Mouse (Mus musculus): ENCODE data around the gene Cgn. TPM values are rescaled to one million over a fixed set of nuclear protein-coding genes. Genes with fewer than 3 reads are reported as not detected.

The Cgn gene
- polyA plus RNA-seq, 1 experiment from 2014 or later = 10.3 TPM

DNA sequence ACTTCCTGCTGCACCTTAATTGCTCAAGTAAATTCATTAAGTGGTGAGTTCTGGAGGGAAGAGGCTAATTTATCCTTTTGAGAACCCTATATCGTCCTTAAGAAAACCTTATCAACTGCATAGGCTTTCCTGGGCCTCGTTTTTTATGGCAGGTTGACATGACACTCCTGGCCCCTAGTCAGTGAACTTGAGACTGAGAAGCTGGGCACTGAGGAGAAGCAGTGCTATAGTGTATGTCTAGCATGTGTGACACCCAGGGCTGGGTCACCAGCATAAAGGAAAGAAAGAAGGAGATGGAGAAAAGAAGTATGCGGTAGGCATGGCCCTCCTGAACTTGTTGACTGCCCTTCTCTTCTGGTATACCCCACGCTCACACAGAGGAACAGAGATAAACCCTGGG lies 27.8 kb upstream of the Cgn start:
- 91% methylated on average over 4 of the region's 4 CpGs for WGBS
- Histone ChIP-seq H3K27me3 (ENCODE audit: poor library complexity, severe bottlenecking) (no peaks in the 10 kb centered on the region), H3K4me1 (no peaks in the 10 kb centered on the region), H3K4me3 (no peak overlapping the region), H3K9me3 (no peaks in the 10 kb centered on the region), H3K27ac (no peak overlapping the region), H3K36me3 (replicated peaks) (no peaks in the 10 kb centered on the region)
- DNase-seq (ENCODE audit: extremely low spot score, low spot score) = no peak

DNA sequence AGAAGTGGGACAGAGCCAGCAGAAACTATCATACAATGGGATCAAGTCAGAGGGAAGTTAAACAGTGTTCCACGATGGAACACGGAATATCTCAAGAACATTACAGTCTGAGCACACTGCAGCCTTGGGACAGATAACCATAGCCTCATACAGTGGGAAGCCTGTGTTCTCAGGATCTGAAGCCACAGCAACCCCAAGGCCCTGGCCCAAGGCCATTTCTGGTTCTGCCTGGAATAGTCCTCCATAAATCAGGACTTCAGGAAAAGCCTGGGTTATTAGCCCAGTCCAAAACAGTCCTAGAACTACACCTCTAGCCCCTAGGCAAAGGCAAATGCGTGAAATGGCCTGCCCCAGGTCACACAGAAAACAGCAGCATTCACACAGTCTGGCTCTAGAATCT lies 27.4 kb upstream of the Cgn start:
- WGBS = 92% methylated on average over 3 of the region's 3 CpGs
- Histone ChIP-seq H3K36me3 (replicated peaks) (no peaks in the 10 kb centered on the region), H3K27me3 (ENCODE audit: poor library complexity, severe bottlenecking) (no peaks in the 10 kb centered on the region), H3K9me3 (no peaks in the 10 kb centered on the region), H3K27ac (no peak overlapping the region), H3K4me3 (no peak overlapping the region), H3K4me1 (no peaks in the 10 kb centered on the region)
- DNase-seq (ENCODE audit: extremely low spot score, low spot score) = no peak

DNA sequence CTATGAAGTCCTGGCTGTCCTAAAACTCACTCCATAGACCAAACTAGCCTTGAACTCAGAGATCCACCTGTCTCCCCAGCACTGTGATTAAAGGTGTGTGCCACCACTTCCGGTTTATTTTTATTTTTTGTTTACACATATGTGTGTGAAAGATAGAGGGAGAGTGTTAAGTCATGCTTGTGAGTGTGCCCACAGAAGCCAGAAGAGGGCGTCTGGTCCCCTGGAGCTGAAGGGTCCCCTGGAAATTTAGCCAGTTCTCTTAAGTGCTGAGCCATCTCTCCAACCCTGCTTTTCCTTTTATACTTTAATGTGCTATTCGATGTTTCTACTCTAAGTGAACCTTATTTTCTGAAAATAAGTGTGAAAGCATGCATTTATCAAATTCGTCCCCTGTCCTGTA lies 25.3 kb upstream of the Cgn start:
- DNase-seq (ENCODE audit: extremely low spot score, low spot score) = no peak
- H3K27ac ChIP-seq = no peak overlapping the region
- no peaks in the 10 kb centered on the region for H3K9me3 ChIP-seq
- WGBS = 17% methylated on average over 4 of the region's 4 CpGs
- H3K27me3 ChIP-seq (ENCODE audit: poor library complexity, severe bottlenecking) = no peaks in the 10 kb centered on the region
- no peaks in the 10 kb centered on the region for H3K4me1 ChIP-seq
- no peak overlapping the region for H3K4me3 ChIP-seq
- H3K36me3 ChIP-seq (replicated peaks) = no peaks in the 10 kb centered on the region

DNA sequence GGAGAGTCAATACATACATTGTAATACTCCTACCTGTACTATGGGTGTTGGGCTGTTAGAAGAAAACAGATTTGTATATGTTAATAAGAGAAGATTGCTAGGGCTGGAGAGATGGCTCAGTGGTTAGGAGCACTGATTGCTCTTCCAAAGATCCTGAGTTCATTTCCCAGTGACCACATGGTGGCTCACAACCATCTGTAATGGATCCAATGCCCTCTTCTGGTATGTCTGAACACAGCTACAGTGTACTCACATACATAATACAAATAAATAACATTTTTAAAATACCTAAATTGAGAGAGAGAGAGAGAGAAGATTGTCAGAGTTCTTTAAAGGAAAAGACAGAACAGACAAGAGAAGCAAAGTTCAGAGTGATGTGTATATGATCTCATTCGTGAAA lies 22.0 kb upstream of the Cgn start:
- H3K27ac ChIP-seq = no peak overlapping the region
- no peaks in the 10 kb centered on the region for H3K36me3 ChIP-seq (replicated peaks)
- no peaks in the 10 kb centered on the region for H3K9me3 ChIP-seq
- DNase-seq (ENCODE audit: extremely low spot score, low spot score) = no peak
- H3K27me3 ChIP-seq (ENCODE audit: poor library complexity, severe bottlenecking) = peaks cover 9% of the 10 kb centered on the region; the same call in 1 of the 2 replicates
- H3K4me3 ChIP-seq = no peak overlapping the region
- H3K4me1 ChIP-seq = peaks cover 15% of the 10 kb centered on the region
- 89% methylated on average over 1 of the region's 1 CpGs for WGBS

DNA sequence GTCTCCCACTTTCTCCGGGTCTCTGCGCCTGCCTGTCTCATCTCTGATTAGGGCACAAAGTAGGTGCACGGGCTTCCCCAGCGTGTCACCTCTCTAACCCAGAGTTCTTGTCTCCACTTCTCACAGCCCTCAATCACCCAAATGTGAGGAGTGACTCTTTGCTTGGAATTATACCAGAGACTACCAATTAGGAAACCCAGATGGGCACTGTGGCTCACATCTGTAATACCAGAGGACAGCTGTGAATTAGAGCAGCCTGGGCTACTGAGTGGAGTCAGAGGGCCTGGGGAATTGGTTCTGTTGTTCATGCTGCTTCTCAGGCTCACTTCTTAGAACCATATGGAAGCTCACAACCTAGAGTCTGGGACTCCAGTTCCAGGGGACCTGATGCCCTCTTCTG lies 18.7 kb upstream of the Cgn start:
- Histone ChIP-seq H3K4me1 (peaks cover 15% of the 10 kb centered on the region), H3K9me3 (no peaks in the 10 kb centered on the region), H3K4me3 (no peak overlapping the region), H3K27me3 (ENCODE audit: poor library complexity, severe bottlenecking) (peaks cover 9% of the 10 kb centered on the region; the same call in 1 of the 2 replicates), H3K27ac (0 out of 2 replicates have a peak overlapping the region, but pooled peaks have one; percentile 72), H3K36me3 (replicated peaks) (no peaks in the 10 kb centered on the region)
- 78% methylated on average over 4 of the region's 4 CpGs for WGBS
- no peak for DNase-seq (ENCODE audit: extremely low spot score, low spot score)

DNA sequence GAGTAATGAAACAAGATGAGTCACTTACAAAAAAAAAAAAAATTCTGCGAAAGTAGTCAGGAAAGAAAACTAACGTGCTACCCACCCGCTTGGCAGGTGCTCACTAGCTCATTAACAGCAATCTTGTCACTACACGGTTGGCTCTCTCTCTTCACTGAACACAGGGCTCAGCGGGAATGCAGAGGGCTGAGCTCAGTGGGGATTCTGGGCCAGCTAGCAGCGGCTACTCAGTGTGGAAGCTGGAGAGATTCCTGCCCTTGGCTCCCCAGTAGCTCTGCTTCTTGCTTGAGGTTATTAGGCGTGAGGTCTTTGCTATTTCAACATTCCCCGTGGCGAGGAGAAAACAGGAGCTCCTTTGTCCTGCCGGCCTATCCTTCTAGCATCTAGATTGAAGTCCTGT lies 17.9 kb upstream of the Cgn start:
- Histone ChIP-seq H3K36me3 (replicated peaks) (no peaks in the 10 kb centered on the region), H3K27ac (peak overlapping the region; percentile 72), H3K27me3 (ENCODE audit: poor library complexity, severe bottlenecking) (peaks cover 9% of the 10 kb centered on the region; the same call in 1 of the 2 replicates), H3K4me1 (peaks cover 15% of the 10 kb centered on the region), H3K9me3 (no peaks in the 10 kb centered on the region), H3K4me3 (peak overlapping the region; percentile 20)
- WGBS = 3% methylated on average over 10 of the region's 10 CpGs
- peak; percentile 37 for DNase-seq (ENCODE audit: extremely low spot score, low spot score)

DNA sequence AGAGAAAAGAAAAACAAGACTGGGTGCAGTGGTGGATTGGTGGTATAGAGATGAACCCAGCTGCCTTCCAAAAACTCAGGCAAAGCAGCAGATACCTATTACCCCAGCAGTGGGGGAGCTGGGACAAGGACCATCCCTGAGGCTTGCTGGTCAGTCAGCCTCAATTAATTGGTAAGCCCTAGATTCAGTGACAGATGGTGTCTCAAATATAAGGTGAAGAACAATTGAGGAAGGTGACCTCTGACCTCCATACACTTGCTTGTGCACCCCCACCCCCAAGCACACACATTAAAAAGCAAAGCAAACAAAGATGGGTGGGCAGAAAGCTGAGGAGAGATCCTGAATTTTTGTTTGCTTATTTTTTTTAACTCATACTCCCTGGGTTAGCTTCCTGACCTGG lies 9.9 kb upstream of the Cgn start:
- no peak overlapping the region for H3K27ac ChIP-seq
- H3K36me3 ChIP-seq (replicated peaks) = no peaks in the 10 kb centered on the region
- no peak overlapping the region for H3K4me3 ChIP-seq
- H3K27me3 ChIP-seq (ENCODE audit: poor library complexity, severe bottlenecking) = no peaks in the 10 kb centered on the region
- peaks cover 18% of the 10 kb centered on the region for H3K4me1 ChIP-seq
- DNase-seq (ENCODE audit: extremely low spot score, low spot score) = no peak
- no peaks in the 10 kb centered on the region for H3K9me3 ChIP-seq

DNA sequence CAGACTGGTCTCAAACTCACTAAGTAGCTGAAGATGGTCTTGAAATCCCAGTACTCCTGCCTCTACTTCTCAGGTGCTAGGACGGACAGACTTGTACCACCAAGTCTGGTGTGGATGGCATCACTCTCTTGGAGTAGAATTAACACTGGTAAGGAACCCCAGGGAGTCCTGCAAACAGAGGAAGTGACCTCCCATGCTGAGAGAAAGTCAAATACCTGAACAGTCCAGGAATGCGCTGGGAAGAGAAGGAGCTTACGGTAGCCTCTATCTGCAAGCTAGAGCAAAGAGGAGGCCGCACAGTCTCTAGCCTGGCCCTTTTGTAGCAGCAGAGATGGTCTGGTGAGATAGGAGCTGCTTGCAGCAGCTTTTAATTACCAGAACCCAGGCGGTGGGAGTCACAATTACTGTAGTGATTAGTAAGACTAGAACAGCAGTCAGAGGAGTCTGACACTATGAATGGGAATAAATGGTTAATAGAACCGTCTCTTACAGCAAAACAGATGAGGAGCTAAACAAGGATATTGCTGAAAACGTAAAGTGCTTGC lies 9.4 kb upstream of the Cgn start:
- no peaks in the 10 kb centered on the region for H3K27me3 ChIP-seq (ENCODE audit: poor library complexity, severe bottlenecking)
- 45% methylated on average over 7 of the region's 7 CpGs for WGBS
- peaks cover 18% of the 10 kb centered on the region for H3K4me1 ChIP-seq
- 0 out of 2 replicates have a peak overlapping the region, but pooled peaks have one; percentile 31 for H3K27ac ChIP-seq
- H3K4me3 ChIP-seq = no peak overlapping the region
- H3K9me3 ChIP-seq = no peaks in the 10 kb centered on the region
- no peak for DNase-seq (ENCODE audit: extremely low spot score, low spot score)
- H3K36me3 ChIP-seq (replicated peaks) = no peaks in the 10 kb centered on the region

DNA sequence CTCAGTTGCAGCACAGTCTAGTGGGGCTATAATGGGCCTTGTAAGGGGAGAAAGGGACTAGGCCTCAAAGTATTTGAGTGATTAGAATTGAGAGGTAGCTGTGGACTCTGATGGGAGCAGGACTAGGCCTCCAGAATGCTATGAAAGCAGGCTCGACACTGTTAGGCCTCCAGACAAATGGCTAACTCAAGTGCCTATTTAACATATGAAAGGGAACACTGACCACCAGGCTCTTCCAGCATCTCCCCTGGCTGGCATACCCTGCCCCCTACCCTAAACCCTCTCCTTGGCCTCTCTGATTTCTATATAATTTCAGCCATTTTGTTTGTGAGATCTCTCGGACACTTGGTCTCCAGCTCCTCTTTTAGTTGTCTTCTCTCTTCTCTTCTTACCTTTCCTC lies 8.1 kb upstream of the Cgn start:
- WGBS = 58% methylated on average over 2 of the region's 2 CpGs
- H3K4me1 ChIP-seq = peaks cover 18% of the 10 kb centered on the region
- peak overlapping the region; percentile 76 for H3K27ac ChIP-seq

DNA sequence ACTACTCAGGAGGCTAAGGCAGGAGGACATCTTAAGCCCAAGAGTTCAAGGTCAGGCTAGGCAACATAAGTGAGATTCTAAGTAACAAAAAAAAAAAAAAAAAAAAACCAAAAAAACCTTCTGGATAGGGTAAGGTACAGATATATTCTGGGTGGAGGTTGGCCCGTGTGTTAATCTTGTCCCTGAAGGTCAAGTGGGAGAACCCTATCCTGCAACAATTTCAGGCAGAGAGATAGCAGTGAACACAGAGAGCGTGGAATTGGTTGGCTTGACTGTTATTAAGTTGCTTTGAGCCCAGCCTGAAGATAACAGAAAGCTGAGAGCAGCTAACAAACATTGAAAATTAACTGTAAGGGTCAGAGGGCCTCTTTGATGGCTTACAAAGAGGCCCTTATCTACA lies 7.4 kb upstream of the Cgn start:
- DNase-seq (ENCODE audit: extremely low spot score, low spot score) = no peak
- Histone ChIP-seq H3K27ac (peak overlapping the region; percentile 76), H3K4me3 (no peak overlapping the region), H3K9me3 (no peaks in the 10 kb centered on the region), H3K4me1 (peaks cover 18% of the 10 kb centered on the region), H3K27me3 (ENCODE audit: poor library complexity, severe bottlenecking) (no peaks in the 10 kb centered on the region), H3K36me3 (replicated peaks) (no peaks in the 10 kb centered on the region)
- WGBS = 90% methylated on average over 2 of the region's 2 CpGs

More for the DNA sequence above, 8.1 kb upstream of the Cgn start:
- no peak for DNase-seq (ENCODE audit: extremely low spot score, low spot score)
- Histone ChIP-seq H3K36me3 (replicated peaks) (no peaks in the 10 kb centered on the region), H3K4me3 (no peak overlapping the region), H3K27me3 (ENCODE audit: poor library complexity, severe bottlenecking) (no peaks in the 10 kb centered on the region), H3K9me3 (no peaks in the 10 kb centered on the region)

DNA sequence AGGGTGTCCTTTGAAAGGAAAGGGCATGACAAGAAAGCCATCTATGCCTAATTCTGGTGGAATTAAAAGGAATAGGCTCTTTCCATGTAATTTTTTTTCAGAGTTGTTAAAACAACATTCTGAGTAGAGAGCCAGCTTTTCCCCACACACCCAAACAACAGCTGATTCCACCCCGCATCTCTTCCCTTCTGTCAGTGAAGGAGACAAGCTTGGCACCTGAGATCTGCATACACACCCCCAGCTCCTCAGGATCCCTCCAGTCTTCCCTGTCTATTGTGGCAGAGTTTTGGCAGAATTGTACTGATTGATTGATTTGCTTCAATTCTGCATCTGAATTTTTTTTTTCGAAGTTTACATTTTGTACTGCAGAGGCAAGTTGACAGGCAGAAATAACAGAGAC lies 6.0 kb upstream of the Cgn start:
- Histone ChIP-seq H3K9me3 (no peaks in the 10 kb centered on the region), H3K4me1 (peaks cover 22% of the 10 kb centered on the region), H3K27ac (no peak overlapping the region), H3K36me3 (replicated peaks) (no peaks in the 10 kb centered on the region), H3K4me3 (no peak overlapping the region), H3K27me3 (ENCODE audit: poor library complexity, severe bottlenecking) (peaks cover 11% of the 10 kb centered on the region)
- DNase-seq (ENCODE audit: extremely low spot score, low spot score) = no peak
- WGBS = 88% methylated on average over 2 of the region's 2 CpGs

DNA sequence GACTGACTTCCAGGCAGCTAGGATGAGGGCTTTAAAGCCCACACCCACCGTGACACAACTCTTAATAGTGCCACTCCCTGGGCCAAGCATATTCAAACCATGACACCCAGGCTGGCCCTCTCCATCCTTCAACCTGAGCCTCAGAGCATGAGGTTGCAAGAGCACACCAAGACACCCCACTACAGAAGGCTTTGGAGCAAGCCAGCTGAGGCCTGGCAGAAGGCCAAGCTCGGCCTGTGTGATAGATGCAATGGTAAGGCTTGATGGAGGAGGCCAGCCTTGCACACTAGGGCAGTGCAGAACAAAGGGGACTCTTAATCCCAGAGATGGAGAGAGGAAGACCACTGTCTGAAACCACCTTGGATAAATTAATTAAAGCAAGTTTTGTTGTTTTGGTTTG lies 3.2 kb upstream of the Cgn start:
- WGBS = 89% methylated on average over 2 of the region's 2 CpGs
- Histone ChIP-seq H3K27ac (no peak overlapping the region), H3K9me3 (no peaks in the 10 kb centered on the region), H3K27me3 (ENCODE audit: poor library complexity, severe bottlenecking) (peaks cover 30% of the 10 kb centered on the region), H3K36me3 (replicated peaks) (no peaks in the 10 kb centered on the region), H3K4me3 (no peak overlapping the region), H3K4me1 (peaks cover 34% of the 10 kb centered on the region)
- no peak for DNase-seq (ENCODE audit: extremely low spot score, low spot score)

DNA sequence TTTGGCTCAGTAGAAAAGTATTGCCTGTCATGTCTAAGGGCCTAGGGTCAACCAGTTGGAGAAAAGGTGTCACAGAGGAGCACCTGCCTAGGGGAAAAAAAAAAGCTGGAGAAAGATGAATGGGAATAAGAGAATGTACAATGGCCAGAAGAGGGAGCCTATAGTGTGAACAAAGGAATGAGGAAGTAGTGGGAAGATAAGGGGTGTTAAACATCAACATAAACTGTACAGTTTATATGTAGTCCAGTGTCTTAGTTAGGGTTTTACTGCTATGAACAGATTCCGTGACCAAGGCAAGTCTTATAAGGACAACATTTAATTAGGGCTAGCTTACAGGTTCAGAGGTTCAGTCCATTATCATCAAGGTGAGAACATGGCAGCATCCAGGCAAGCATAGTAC lies 2.8 kb upstream of the Cgn start:
- no peak for DNase-seq (ENCODE audit: extremely low spot score, low spot score)
- Histone ChIP-seq H3K27me3 (ENCODE audit: poor library complexity, severe bottlenecking) (peaks cover 35% of the 10 kb centered on the region), H3K27ac (no peak overlapping the region), H3K4me3 (no peak overlapping the region), H3K9me3 (no peaks in the 10 kb centered on the region), H3K36me3 (replicated peaks) (no peaks in the 10 kb centered on the region), H3K4me1 (peaks cover 34% of the 10 kb centered on the region)
- 91% methylated on average over 1 of the region's 1 CpGs for WGBS

Measured in forebrain, embryonic 10.5 days (tissue).